Mouse (Mus musculus) midbrain, postnatal 0 days (tissue): Measurements from ENCODE around the gene Scamp4. TPM values are rescaled to one million over a fixed set of nuclear protein-coding genes. Genes with fewer than 3 reads are reported as not detected.
A peak's percentile ranks its signal among the peaks of the same experiment; 100 is the strongest.

Experiments
- ATAC-seq: fragments of 200-750 bp; cut with Nextera tagmentation; 2 replicates; pipeline ENCODE4 v1.8.0; 2017; ENCODE audit warnings: moderate number of reproducible peaks, mild to moderate bottlenecking, moderate TSS enrichment, moderate library complexity; ENCODE audit not compliant: low FRiP score
- DNase-seq: peaks from one replicate; pipeline ENCODE4 v3.0.0-alpha.2; 2015; ENCODE audit warnings: low spot score
- H3K27ac ChIP-seq: fragments of 300-500 bp; sonication (generic); 2 replicates; pipeline ENCODE4 v1.5.1; 2014; ENCODE audit warnings: low read depth, mild to moderate bottlenecking, low read length, mixed read lengths
- H3K27me3 ChIP-seq: fragments of 300-500 bp; sonication (generic); 2 replicates; pipeline ENCODE4 v1.6.1; 2014; ENCODE audit warnings: low read length, control low read depth, mixed read lengths; ENCODE audit not compliant: insufficient read depth
- H3K36me3 ChIP-seq: fragments of 300-500 bp; sonication (generic); 2 replicates; pipeline ENCODE4 v1.6.1; 2014; ENCODE audit warnings: low read length, control low read depth, mixed read lengths; ENCODE audit not compliant: insufficient read depth
- H3K4me1 ChIP-seq: fragments of 300-500 bp; sonication (generic); 2 replicates; pipeline ENCODE4 v1.6.1; 2014; ENCODE audit warnings: mild to moderate bottlenecking, control low read depth, antibody characterized with exemption, low read length, mixed read lengths; ENCODE audit not compliant: insufficient read depth
- H3K4me2 ChIP-seq: fragments of 300-500 bp; sonication (generic); 2 replicates; pipeline ENCODE4 v1.6.1; 2014; ENCODE audit warnings: low read depth, mild to moderate bottlenecking, low read length, mixed read lengths; ENCODE audit not compliant: poor library complexity, severe bottlenecking
- H3K4me3 ChIP-seq: fragments of 300-500 bp; sonication (generic); 2 replicates; pipeline ENCODE4 v1.5.1; 2014; ENCODE audit warnings: low read depth, mild to moderate bottlenecking, low read length, moderate library complexity
- H3K9ac ChIP-seq: fragments of 300-500 bp; sonication (generic); replicated peaks from 2 replicates; pipeline ENCODE4 v1.6.1; 2014; ENCODE audit warnings: mild to moderate bottlenecking, low read length, moderate library complexity, mixed read lengths; ENCODE audit not compliant: poor library complexity, severe bottlenecking
- H3K9me3 ChIP-seq: fragments of 300-500 bp; sonication (generic); 2 replicates; pipeline ENCODE4 v1.6.1; 2016; ENCODE audit warnings: low read length, control low read depth
- CTCF ChIP-seq: IDR thresholded peaks from 2 replicates; pipeline ENCODE4 v1.5.1; 2016; ENCODE audit warnings: antibody characterized with exemption, mild to moderate bottlenecking
- WGBS: fragments of 180-500 bp; shearing (Covaris S2); extraction: QIAGEN DNeasy Blood & Tissue Kit; methylation state at CpG from one replicate; pipeline ENCODE4 v1.1.7; 2014; 5-methylcytosine and 5-hydroxymethylcytosine counted together
- polyA plus RNA-seq: library from polyadenylated mRNA; unstranded; fragments of >200 nt; fragmentation: Nextera tagmentation; extraction: Ambion mirVana; gene quantifications from 2 replicates; pipeline ENCODE4 v1.2.1, GENCODE M21; 2015
- total RNA-seq: library from RNA; depleted of rRNA; stranded (reverse); fragments of >200 nt; gene quantifications from 2 replicates; pipeline ENCODE4 v1.2.3, GENCODE M21; 2014

The Scamp4 gene
- total and polyA plus RNA-seq, 2 experiments from 2014 or later: 32.4 to 73.1 TPM

GRCm38 (mm10) chr10:80570871-80571836, 31.5 kb upstream of the Scamp4 start:
- ATAC-seq: peak; percentile 35; the same call in 1 of the 2 replicates
- Histone ChIP-seq H3K36me3 (peaks cover 15% of the 10 kb centered on the region), H3K27me3 (no peaks in the 10 kb centered on the region), H3K4me3 (no peak overlapping the region), H3K27ac (0 out of 2 replicates have a peak overlapping the region, but pooled peaks have one; percentile 18), H3K9me3 (no peaks in the 10 kb centered on the region), H3K9ac (0 out of 2 replicates have a peak overlapping the region, but pooled peaks have one; percentile 19), H3K4me1 (peaks cover 18% of the 10 kb centered on the region), H3K4me2 (peak overlapping the region; percentile 16)
- TF ChIP-seq CTCF: no peak
- 18% methylated on average over 30 of the region's 30 CpGs for WGBS
- DNase-seq: peak; percentile 62

- WGBS: 91% methylated on average over 2 of the region's 2 CpGs
- H3K9ac ChIP-seq: no peak overlapping the region
- no peaks in the 10 kb centered on the region for H3K9me3 ChIP-seq
- ATAC-seq: no peak
- H3K27me3 ChIP-seq: no peaks in the 10 kb centered on the region
- no peak for DNase-seq
- H3K4me2 ChIP-seq: no peak overlapping the region
- H3K27ac ChIP-seq: no peak overlapping the region
- H3K36me3 ChIP-seq: peaks cover 12% of the 10 kb centered on the region
- H3K4me3 ChIP-seq: no peak overlapping the region
- TF ChIP-seq CTCF: no peak
- peaks cover 11% of the 10 kb centered on the region for H3K4me1 ChIP-seq
Measured at GRCm38 (mm10) chr10:80572477-80572876, 30.2 kb upstream of the Scamp4 start.

GRCm38 (mm10) chr10:80573944-80574343, 28.7 kb upstream of the Scamp4 start:
- H3K27me3 ChIP-seq: no peaks in the 10 kb centered on the region
- H3K9ac ChIP-seq: peak overlapping the region; percentile 29; the same call in 1 of the 2 replicates
- TF ChIP-seq CTCF: no peak
- no peak for ATAC-seq
- peaks cover 11% of the 10 kb centered on the region for H3K4me1 ChIP-seq
- H3K27ac ChIP-seq: no peak overlapping the region
- peak overlapping the region; percentile 24; the same call in 1 of the 2 replicates for H3K4me2 ChIP-seq
- DNase-seq: peak; percentile 44
- no peaks in the 10 kb centered on the region for H3K9me3 ChIP-seq
- peaks cover under 1% of the 10 kb centered on the region; the same call in 1 of the 2 replicates for H3K36me3 ChIP-seq
- 53% methylated on average over 8 of the region's 9 CpGs for WGBS
- H3K4me3 ChIP-seq: no peak overlapping the region

GRCm38 (mm10) chr10:80574896-80575295, 27.8 kb upstream of the Scamp4 start:
- peaks cover 11% of the 10 kb centered on the region for H3K4me1 ChIP-seq
- 75% methylated on average over 3 of the region's 3 CpGs for WGBS
- DNase-seq (no peak), ATAC-seq (no peak)
- H3K9me3 ChIP-seq: no peaks in the 10 kb centered on the region
- H3K27me3 ChIP-seq: no peaks in the 10 kb centered on the region
- H3K36me3 ChIP-seq: no peaks in the 10 kb centered on the region
- H3K4me3 ChIP-seq: peak overlapping the region; percentile 82; the same call in 1 of the 2 replicates
- TF ChIP-seq CTCF: no peak
- peak overlapping the region; percentile 89 for H3K4me2 ChIP-seq
- H3K27ac ChIP-seq: no peak overlapping the region
- H3K9ac ChIP-seq: no peak overlapping the region

- Histone ChIP-seq H3K9ac (peak overlapping the region; percentile 83), H3K9me3 (no peaks in the 10 kb centered on the region), H3K27me3 (no peaks in the 10 kb centered on the region), H3K4me2 (peak overlapping the region; percentile 89), H3K36me3 (no peaks in the 10 kb centered on the region), H3K4me3 (peak overlapping the region; percentile 82), H3K27ac (no peak overlapping the region), H3K4me1 (peaks cover 11% of the 10 kb centered on the region)
- no peak for TF ChIP-seq CTCF
- ATAC-seq (no peak), DNase-seq (no peak)
- 17% methylated on average over 17 of the region's 17 CpGs for WGBS
Measured at GRCm38 (mm10) chr10:80575925-80576324, 26.7 kb upstream of the Scamp4 start.
